Mouse (Mus musculus): ENCODE measurements around the gene Alkbh8. TPM values are rescaled to one million over a fixed set of nuclear protein-coding genes. Genes with fewer than 3 reads are reported as not detected.
"Not testable (repeated sequence)": the region's sequence is repeated elsewhere in the genome, so short reads cannot be mapped to it uniquely, and the experiment has no call there.

Gene Alkbh8
- 16.2 and 19.6 TPM in 2 replicates for polyA plus RNA-seq (2015; fragmentation: Nextera tagmentation; extraction: Ambion mirVana)

- peaks cover 3% of the 10 kb centered on the region; the same call in 1 of the 2 replicates for H3K4me1 ChIP-seq (ENCODE audit: control insufficient read depth, insufficient read depth, low read length)
- H3K4me2 ChIP-seq (ENCODE audit: low read depth, low read length): peak within 1 kb of the TSS; percentile 73
- peak within 1 kb of the TSS; percentile 82 for H3K9ac ChIP-seq (ENCODE audit: low read depth, low read length)
- H3K9me3 ChIP-seq (ENCODE audit: control insufficient read depth, low read length): no peaks in the 10 kb centered on the region
- ATAC-seq: peak; percentile 98
- peak within 1 kb of the TSS; percentile 84 for H3K4me3 ChIP-seq (ENCODE audit: low read length)
- WGBS: 4% methylated on average over 20 of the region's 20 CpGs
- no peaks in the 10 kb centered on the region for H3K27me3 ChIP-seq (replicated peaks; ENCODE audit: control insufficient read depth, insufficient read depth, low read length)
- no peaks in the 10 kb centered on the region for H3K36me3 ChIP-seq (ENCODE audit: control insufficient read depth, insufficient read depth, low read length)
- peak within 1 kb of the TSS; percentile 61; the same call in 1 of the 2 replicates for H3K27ac ChIP-seq (ENCODE audit: low read length)
Measured at GRCm38 (mm10) chr9:3334962-3335767, at the start of gene Alkbh8. Alkbh8 (plus strand) TSS chr9:3335140.

GRCm38 (mm10) chr9:3309292-3309836, 25.6 kb upstream of the Alkbh8 start:
- H3K4me3 ChIP-seq (ENCODE audit: low read length): no peak overlapping the region
- H3K9ac ChIP-seq (ENCODE audit: low read depth, low read length): no peak overlapping the region
- H3K27ac ChIP-seq (ENCODE audit: low read length): no peak overlapping the region
- H3K9me3 ChIP-seq (ENCODE audit: control insufficient read depth, low read length): no peaks in the 10 kb centered on the region
- no peak overlapping the region for H3K4me2 ChIP-seq (ENCODE audit: low read depth, low read length)
- ATAC-seq: no peak
- H3K36me3 ChIP-seq (ENCODE audit: control insufficient read depth, insufficient read depth, low read length): no peaks in the 10 kb centered on the region
- H3K4me1 ChIP-seq (ENCODE audit: control insufficient read depth, insufficient read depth, low read length): no peaks in the 10 kb centered on the region
- H3K27me3 ChIP-seq (replicated peaks; ENCODE audit: control insufficient read depth, insufficient read depth, low read length): no peaks in the 10 kb centered on the region

GRCm38 (mm10) chr9:3310016-3310415, 24.9 kb upstream of the Alkbh8 start:
- H3K27me3 ChIP-seq (replicated peaks; ENCODE audit: control insufficient read depth, insufficient read depth, low read length): no peaks in the 10 kb centered on the region
- no peak overlapping the region for H3K4me2 ChIP-seq (ENCODE audit: low read depth, low read length)
- H3K36me3 ChIP-seq (ENCODE audit: control insufficient read depth, insufficient read depth, low read length): no peaks in the 10 kb centered on the region
- H3K9ac ChIP-seq (ENCODE audit: low read depth, low read length): no peak overlapping the region
- no peak overlapping the region for H3K27ac ChIP-seq (ENCODE audit: low read length)
- WGBS: 77% methylated on average over 2 of the region's 2 CpGs
- no peaks in the 10 kb centered on the region for H3K4me1 ChIP-seq (ENCODE audit: control insufficient read depth, insufficient read depth, low read length)
- no peak overlapping the region for H3K4me3 ChIP-seq (ENCODE audit: low read length)
- H3K9me3 ChIP-seq (ENCODE audit: control insufficient read depth, low read length): no peaks in the 10 kb centered on the region
- ATAC-seq: no peak

GRCm38 (mm10) chr9:3327342-3328053, 7.4 kb upstream of the Alkbh8 start:
- H3K27ac ChIP-seq (ENCODE audit: low read length); H3K9ac ChIP-seq (ENCODE audit: low read depth, low read length); H3K9me3 ChIP-seq (ENCODE audit: control insufficient read depth, low read length); H3K27me3 ChIP-seq (replicated peaks; ENCODE audit: control insufficient read depth, insufficient read depth, low read length); H3K4me2 ChIP-seq (ENCODE audit: low read depth, low read length); H3K4me1 ChIP-seq (ENCODE audit: control insufficient read depth, insufficient read depth, low read length); H3K4me3 ChIP-seq (ENCODE audit: low read length); H3K36me3 ChIP-seq (ENCODE audit: control insufficient read depth, insufficient read depth, low read length): not testable (repeated sequence)
- WGBS: 35% methylated on average over 9 of the region's 9 CpGs
- ATAC-seq: peak; percentile 22; the same call in 1 of the 2 replicates

- Histone ChIP-seq H3K4me2 (ENCODE audit: low read depth, low read length) (no peak overlapping the region), H3K27ac (ENCODE audit: low read length) (no peak overlapping the region), H3K36me3 (ENCODE audit: control insufficient read depth, insufficient read depth, low read length) (no peaks in the 10 kb centered on the region), H3K9ac (ENCODE audit: low read depth, low read length) (no peak overlapping the region), H3K4me3 (ENCODE audit: low read length) (no peak overlapping the region), H3K4me1 (ENCODE audit: control insufficient read depth, insufficient read depth, low read length) (no peaks in the 10 kb centered on the region), H3K27me3 (replicated peaks; ENCODE audit: control insufficient read depth, insufficient read depth, low read length) (no peaks in the 10 kb centered on the region), H3K9me3 (ENCODE audit: control insufficient read depth, low read length) (no peaks in the 10 kb centered on the region)
- ATAC-seq: peak; percentile 92
- WGBS: 31% methylated on average over 3 of the region's 3 CpGs
Measured at GRCm38 (mm10) chr9:3328054-3328595, 6.8 kb upstream of the Alkbh8 start.

- no peaks in the 10 kb centered on the region for H3K9me3 ChIP-seq (ENCODE audit: control insufficient read depth, low read length)
- no peak overlapping the region for H3K4me2 ChIP-seq (ENCODE audit: low read depth, low read length)
- no peak for ATAC-seq
- H3K9ac ChIP-seq (ENCODE audit: low read depth, low read length): no peak overlapping the region
- H3K36me3 ChIP-seq (ENCODE audit: control insufficient read depth, insufficient read depth, low read length): no peaks in the 10 kb centered on the region
- no peaks in the 10 kb centered on the region for H3K4me1 ChIP-seq (ENCODE audit: control insufficient read depth, insufficient read depth, low read length)
- no peaks in the 10 kb centered on the region for H3K27me3 ChIP-seq (replicated peaks; ENCODE audit: control insufficient read depth, insufficient read depth, low read length)
- H3K4me3 ChIP-seq (ENCODE audit: low read length): no peak overlapping the region
- no peak overlapping the region for H3K27ac ChIP-seq (ENCODE audit: low read length)
Measured at GRCm38 (mm10) chr9:3330319-3330718, 4.6 kb upstream of the Alkbh8 start.

GRCm38 (mm10) chr9:3330737-3331384, 4.1 kb upstream of the Alkbh8 start:
- whole genome bisulfite sequencing: 78% methylated on average over 3 of the region's 3 CpGs
- Histone ChIP-seq H3K4me2 (ENCODE audit: low read depth, low read length) (no peak overlapping the region), H3K4me3 (ENCODE audit: low read length) (no peak overlapping the region), H3K27ac (ENCODE audit: low read length) (no peak overlapping the region), H3K36me3 (ENCODE audit: control insufficient read depth, insufficient read depth, low read length) (no peaks in the 10 kb centered on the region), H3K9ac (ENCODE audit: low read depth, low read length) (no peak overlapping the region), H3K27me3 (replicated peaks; ENCODE audit: control insufficient read depth, insufficient read depth, low read length) (no peaks in the 10 kb centered on the region), H3K9me3 (ENCODE audit: control insufficient read depth, low read length) (no peaks in the 10 kb centered on the region), H3K4me1 (ENCODE audit: control insufficient read depth, insufficient read depth, low read length) (no peaks in the 10 kb centered on the region)
- no peak for ATAC-seq

- Histone ChIP-seq H3K9me3 (ENCODE audit: control insufficient read depth, low read length) (no peaks in the 10 kb centered on the region), H3K4me1 (ENCODE audit: control insufficient read depth, insufficient read depth, low read length) (peaks cover 3% of the 10 kb centered on the region; the same call in 1 of the 2 replicates), H3K9ac (ENCODE audit: low read depth, low read length) (no peak overlapping the region), H3K36me3 (ENCODE audit: control insufficient read depth, insufficient read depth, low read length) (0 out of 2 replicates have a peak, but pooled peaks cover 3% of the 10 kb centered on the region), H3K27ac (ENCODE audit: low read length) (no peak overlapping the region), H3K4me3 (ENCODE audit: low read length) (no peak overlapping the region; the same call in 1 of the 2 replicates), H3K27me3 (replicated peaks; ENCODE audit: control insufficient read depth, insufficient read depth, low read length) (no peaks in the 10 kb centered on the region), H3K4me2 (ENCODE audit: low read depth, low read length) (no peak overlapping the region)
- WGBS: 84% methylated on average over 3 of the region's 3 CpGs
- no peak for ATAC-seq
Measured at GRCm38 (mm10) chr9:3336661-3337060, 1.7 kb downstream of the Alkbh8 start.

GRCm38 (mm10) chr9:3345136-3345535, 10.2 kb downstream of the Alkbh8 start:
- no peaks in the 10 kb centered on the region for H3K4me1 ChIP-seq (ENCODE audit: control insufficient read depth, insufficient read depth, low read length)
- no peak for ATAC-seq
- H3K36me3 ChIP-seq (ENCODE audit: control insufficient read depth, insufficient read depth, low read length): peaks cover 11% of the 10 kb centered on the region; the same call in 1 of the 2 replicates

More at GRCm38 (mm10) chr9:3345136-3345535, 10.2 kb downstream of the Alkbh8 start:
- Histone ChIP-seq H3K27me3 (replicated peaks; ENCODE audit: control insufficient read depth, insufficient read depth, low read length) (no peaks in the 10 kb centered on the region), H3K4me2 (ENCODE audit: low read depth, low read length) (no peak overlapping the region), H3K9me3 (ENCODE audit: control insufficient read depth, low read length) (no peaks in the 10 kb centered on the region), H3K27ac (ENCODE audit: low read length) (no peak overlapping the region), H3K9ac (ENCODE audit: low read depth, low read length) (no peak overlapping the region), H3K4me3 (ENCODE audit: low read length) (no peak overlapping the region)

Measured in intestine, embryonic 16.5 days (tissue).